Mouse (Mus musculus) monocyte, adult 2 months (primary cell): ENCODE data around the gene Aggf1.
"Not testable (repeated sequence)": the region's sequence is repeated elsewhere in the genome, so short reads cannot be mapped to it uniquely, and the experiment has no call there.

Source experiments
- DNase-seq, 2 experiments: peaks; one replicate each; pipeline ENCODE4 v3.0.0; 2022; ENCODE audit warnings: low spot score in 2 of 2, low read depth in 1 of 2

Aggf1 gene

GRCm38 (mm10) chr13:95374701-95375553, at the start of gene Aggf1:
Aggf1 (minus strand) TSS chr13:95375352.
- DNase-seq, result peak; percentile 66 to 77

- no peak for DNase-seq
These were observed 49.8 kb upstream of the Aggf1 start for GRCm38 (mm10) chr13:95424932-95425331.

- DNase-seq, result no peak
These were observed 44.1 kb upstream of the Aggf1 start for GRCm38 (mm10) chr13:95419204-95419749.

GRCm38 (mm10) chr13:95418575-95419203, 43.5 kb upstream of the Aggf1 start:
- DNase-seq, result no peak

- no peak for DNase-seq
These were observed 37.1 kb upstream of the Aggf1 start for GRCm38 (mm10) chr13:95412257-95412656.

GRCm38 (mm10) chr13:95393242-95393641, 18.1 kb upstream of the Aggf1 start:
- DNase-seq, result no peak

GRCm38 (mm10) chr13:95389866-95390865, 15.0 kb upstream of the Aggf1 start:
- peak in 1 of 2 experiments; percentile 33 for DNase-seq

GRCm38 (mm10) chr13:95388226-95388625, 13.1 kb upstream of the Aggf1 start:
- no peak for DNase-seq

GRCm38 (mm10) chr13:95382418-95382817, 7.3 kb upstream of the Aggf1 start:
- DNase-seq, result no peak

- DNase-seq, result no peak
These were observed 3.5 kb upstream of the Aggf1 start for GRCm38 (mm10) chr13:95378696-95379095.

- not testable (repeated sequence) for DNase-seq
These were observed 1.6 kb upstream of the Aggf1 start for GRCm38 (mm10) chr13:95376689-95377289.

- no peak for DNase-seq
These were observed 382 bp upstream of the Aggf1 start for GRCm38 (mm10) chr13:95375554-95375914.

- DNase-seq, result no peak
These were observed 8.8 kb downstream of the Aggf1 start for GRCm38 (mm10) chr13:95366356-95366755.

- DNase-seq, result no peak
These were observed 11.7 kb downstream of the Aggf1 start for GRCm38 (mm10) chr13:95363440-95363839.

GRCm38 (mm10) chr13:95358223-95358622, 16.9 kb downstream of the Aggf1 start:
- DNase-seq, result no peak

- no peak for DNase-seq
These were observed 26.7 kb downstream of the Aggf1 start for GRCm38 (mm10) chr13:95348476-95348875.

- no peak for DNase-seq
These were observed 28.0 kb downstream of the Aggf1 start for GRCm38 (mm10) chr13:95347018-95347696.

- no peak for DNase-seq
These were observed 29.3 kb downstream of the Aggf1 start for GRCm38 (mm10) chr13:95345869-95346268.

- no peak for DNase-seq
These were observed 31.7 kb downstream of the Aggf1 start for GRCm38 (mm10) chr13:95343470-95343869.

GRCm38 (mm10) chr13:95336122-95336677, 39.0 kb downstream of the Aggf1 start:
- DNase-seq, result no peak
